In the genomic region with DNA sequence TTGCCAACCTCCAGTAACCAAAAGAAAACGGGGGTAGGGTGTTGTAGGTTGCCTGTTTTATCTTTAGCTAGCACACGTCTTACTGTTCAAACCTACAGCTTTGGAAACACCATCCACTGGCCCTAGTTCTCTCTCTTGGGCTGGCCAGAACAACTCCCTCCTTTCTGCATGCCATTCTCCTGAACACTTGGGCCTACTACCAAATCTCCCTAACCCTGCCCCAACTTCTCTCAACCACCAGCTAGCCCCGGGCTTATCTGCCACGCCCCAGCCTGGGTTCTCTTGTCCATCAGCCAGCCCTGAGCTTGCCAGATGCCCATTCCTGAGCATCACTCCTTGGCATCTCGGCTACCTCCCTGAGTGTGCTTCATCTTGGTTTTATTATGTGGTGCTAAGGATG, we compare ENCODE assay signal across 24 mouse cellular contexts. TPM values are rescaled to one million over a fixed set of nuclear protein-coding genes. Genes with fewer than 3 reads are reported as not detected.
DNase-seq lines count a peak whose midpoint lies in the region; ATAC-seq lines count a peak whose summit lies in the region.
"Had no signal": no experiment of that assay in that cellular context is flagged by ENCODE, and none has a peak within 500 bp of the region (broad histone marks: within the 10 kb centered on the region; RNA-seq: fewer than 3 reads in every experiment).

No protein-coding gene starts in this region.

- H3K36me3 ChIP-seq in liver, embryonic 12.5 days = peaks cover 43% of the 10 kb centered on the region
- peaks cover 42% of the 10 kb centered on the region for H3K36me3 ChIP-seq in liver, embryonic 13.5 days

- H3K4me1 ChIP-seq in liver, embryonic 12.5 days = peaks cover 14% of the 10 kb centered on the region
- H3K4me1 ChIP-seq in liver, embryonic 13.5 days (replicated peaks) = peaks cover 13% of the 10 kb centered on the region
- H3K4me1 ChIP-seq: embryonic facial prominence, embryonic 12.5 days; hindbrain, embryonic 12.5 days had no signal

- H3K9ac ChIP-seq in liver, embryonic 12.5 days = no peak overlapping the region
- no peak overlapping the region for H3K9ac ChIP-seq in liver, embryonic 13.5 days
- H3K9ac ChIP-seq: embryonic facial prominence, embryonic 12.5 days; forebrain, embryonic 12.5 days; forebrain, postnatal 0 days; hindbrain, embryonic 12.5 days had no signal

- no peak overlapping the region for H3K27ac ChIP-seq in liver, embryonic 12.5 days
- H3K27ac ChIP-seq in liver, embryonic 13.5 days = no peak overlapping the region
- H3K27ac ChIP-seq: embryonic facial prominence, embryonic 12.5 days; forebrain, embryonic 12.5 days; gastrocnemius, adult 2 months; hindbrain, embryonic 12.5 days had no signal

- 0 out of 2 replicates have a peak, but pooled peaks have one; percentile 28 for ATAC-seq in liver, embryonic 12.5 days
- ATAC-seq in liver, embryonic 13.5 days (ENCODE audit: low read depth) = peak; percentile 21; the same call in 1 of the 2 replicates
- ATAC-seq: activated CD4-positive, CD25-positive, alpha-beta regulatory T cell, adult 4 months; CD4-positive, CD25-positive, alpha-beta regulatory T cell, adult 4 months; forebrain, postnatal 0 days; hindbrain, embryonic 16.5 days; Patski had no signal

- no peak overlapping the region; the same call in 1 of the 2 replicates for H3K4me2 ChIP-seq in liver, embryonic 12.5 days
- H3K4me2 ChIP-seq in liver, embryonic 13.5 days = no peak overlapping the region
- H3K4me2 ChIP-seq: embryonic facial prominence, embryonic 12.5 days; forebrain, embryonic 12.5 days; hindbrain, embryonic 12.5 days had no signal

- 37% methylated on average over 5 of the region's 5 CpGs for WGBS in liver, embryonic 12.5 days (ENCODE audit: insufficient replicate concordance)
- 37% methylated on average over 5 of the region's 5 CpGs for WGBS in liver, embryonic 13.5 days (ENCODE audit: insufficient replicate concordance)

- peaks cover 9% of the 10 kb centered on the region for H3K27me3 ChIP-seq in liver, embryonic 12.5 days (replicated peaks)
- no peaks in the 10 kb centered on the region for H3K27me3 ChIP-seq in liver, embryonic 13.5 days
- H3K27me3 ChIP-seq: embryonic facial prominence, embryonic 12.5 days; forebrain, embryonic 12.5 days; hindbrain, embryonic 12.5 days; Patski had no signal

- DNase-seq in liver (no peak), 3T3-L1 (ENCODE audit: low read depth, low spot score) (peak; percentile 70)
- DNase-seq in liver, embryonic 13.5 days = peak; percentile 13
- DNase-seq in kidney, adult 11 months = no peak
- DNase-seq in thymus, postnatal 25 days = no peak
- DNase-seq: adrenal gland, postnatal 14 days; B cell, adult 2 months; cerebellum, adult 11-12 months; cerebellum, adult 9-10 months; cerebellum, postnatal 25 days; forebrain, postnatal 0 days; gastrocnemius, adult 2 months; heart, adult 18-20 months; heart, postnatal 10 days; heart, postnatal 4 days had no signal

- H3K4me3 ChIP-seq in liver, embryonic 12.5 days = no peak overlapping the region
- no peak overlapping the region for H3K4me3 ChIP-seq in liver, embryonic 13.5 days (replicated peaks)
- H3K4me3 ChIP-seq: embryonic facial prominence, embryonic 12.5 days; forebrain, embryonic 12.5 days; gastrocnemius, adult 2 months; heart, embryonic 10.5 days; hindbrain, embryonic 12.5 days had no signal

- H3K9me3 ChIP-seq in liver, embryonic 12.5 days (replicated peaks) = no peaks in the 10 kb centered on the region
- no peaks in the 10 kb centered on the region for H3K9me3 ChIP-seq in liver, embryonic 13.5 days (replicated peaks)
- H3K9me3 ChIP-seq: embryonic facial prominence, embryonic 12.5 days; forebrain, embryonic 12.5 days; heart, embryonic 10.5 days; hindbrain, embryonic 12.5 days had no signal

RNA-seq across cellular contexts. Expression of gene Hcrtr1, which starts 10.3 kb away (rescaled TPM):
- polyA plus RNA-seq in liver, embryonic 12.5 days (2016; fragmentation: Nextera tagmentation; extraction: Ambion mirVana) = 0.12 TPM in 1 of 2 replicates, not detected in the other
- 0.05 TPM in 1 of 2 replicates, not detected in the other for polyA plus RNA-seq in liver, embryonic 13.5 days (2015; fragmentation: Nextera tagmentation; extraction: Ambion mirVana)
- polyA plus RNA-seq: activated CD4-positive, CD25-positive, alpha-beta regulatory T cell, adult 4 months; CD4-positive, CD25-positive, alpha-beta regulatory T cell, adult 4 months had no signal

RNA-seq across cellular contexts. Expression of gene Pef1, which starts 26.5 kb away (rescaled TPM):
- 41.9 and 42.5 TPM in 2 replicates for polyA plus RNA-seq in liver, embryonic 12.5 days (2016; fragmentation: Nextera tagmentation; extraction: Ambion mirVana)
- polyA plus RNA-seq in liver, embryonic 13.5 days (2015; fragmentation: Nextera tagmentation; extraction: Ambion mirVana) = 41.0 and 41.3 TPM in 2 replicates

RNA-seq across cellular contexts. Expression of gene Tinagl1, which starts 46.0 kb away (rescaled TPM):
- polyA plus RNA-seq in liver, embryonic 12.5 days (2016; fragmentation: Nextera tagmentation; extraction: Ambion mirVana) = 30.9 and 32.6 TPM in 2 replicates
- polyA plus RNA-seq in liver, embryonic 13.5 days (2015; fragmentation: Nextera tagmentation; extraction: Ambion mirVana) = 32.9 and 34.6 TPM in 2 replicates
- polyA plus RNA-seq: activated CD4-positive, CD25-positive, alpha-beta regulatory T cell, adult 4 months; CD4-positive, CD25-positive, alpha-beta regulatory T cell, adult 4 months had no signal

Comparison
In these comparisons a context has a peak if more than half of its experiments do, and no peak if none do; other contexts are left out.
1. DNase-seq: peak in 3T3-L1 (single experiment) and liver, embryonic 13.5 days (single experiment); none in liver (single experiment), kidney, adult 11 months (single experiment) and thymus, postnatal 25 days (single experiment).